10 mouse cellular contexts compared by ENCODE assay signal in the genomic region with DNA sequence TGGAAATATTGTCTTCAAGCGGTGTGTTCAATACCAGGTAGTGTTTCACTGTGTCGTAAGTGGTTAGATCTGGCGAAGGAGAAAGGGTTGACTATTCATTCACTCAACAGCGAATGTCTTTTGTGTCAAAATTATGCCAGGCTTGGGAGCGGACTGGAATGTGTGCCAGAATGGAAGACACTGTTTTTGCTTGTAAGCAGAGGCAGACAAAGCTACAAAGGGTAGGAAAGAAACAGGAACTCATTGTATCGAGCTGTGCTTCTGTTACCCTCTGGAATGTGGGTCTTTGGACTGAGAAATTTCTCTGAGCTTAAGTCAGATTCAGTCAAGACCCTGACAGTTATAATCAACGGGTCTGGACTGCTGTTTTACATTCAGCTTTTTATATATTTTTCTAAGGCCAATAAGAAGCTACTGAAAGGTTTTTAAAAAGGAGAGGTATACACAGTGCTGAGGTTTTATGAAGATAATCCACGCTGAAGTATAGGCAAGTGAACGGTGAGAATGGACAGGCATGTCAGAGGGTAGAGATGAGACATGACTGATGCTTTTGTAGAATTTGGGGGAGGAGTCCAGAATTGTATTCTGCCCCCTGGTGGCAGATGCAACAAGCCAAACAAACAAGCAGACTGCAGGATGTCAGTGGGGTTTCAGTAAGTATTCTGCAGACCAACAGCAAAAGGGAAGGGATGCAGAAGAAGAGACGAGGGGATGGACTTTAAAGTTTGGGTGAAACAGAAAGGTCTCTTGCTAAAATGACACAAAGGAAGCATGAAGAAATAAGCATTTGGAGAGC. TPM values are rescaled to one million over a fixed set of nuclear protein-coding genes. Genes with fewer than 3 reads are reported as not detected.
A peak's percentile ranks its signal among the peaks of the same experiment; 100 is the strongest.
DNase-seq lines count a peak whose midpoint lies in the region; ATAC-seq and TF ChIP-seq lines count a peak whose summit lies in the region.
"Had no signal": no experiment of that assay in that cellular context is flagged by ENCODE, and none has a peak within 500 bp of the region (broad histone marks: within the 10 kb centered on the region; RNA-seq: fewer than 3 reads in every experiment).

No protein-coding gene starts in this region.

- H3K27me3 ChIP-seq in embryonic facial prominence, embryonic 11.5 days (ENCODE audit: control insufficient read depth, insufficient read depth, low read length): no peaks in the 10 kb centered on the region
- no peaks in the 10 kb centered on the region for H3K27me3 ChIP-seq in embryonic facial prominence, embryonic 10.5 days (replicated peaks; ENCODE audit: low read depth, poor library complexity, severe bottlenecking)
- H3K27me3 ChIP-seq in liver, postnatal 0 days (ENCODE audit: insufficient read depth, low read length): no peaks in the 10 kb centered on the region
- no peaks in the 10 kb centered on the region for H3K27me3 ChIP-seq in liver, embryonic 11.5 days (replicated peaks; ENCODE audit: control insufficient read depth, insufficient read depth, low read length)
- no peaks in the 10 kb centered on the region for H3K27me3 ChIP-seq in splenic B cell, adult 2 months (ENCODE audit: control insufficient read depth, insufficient read depth, low read length, poor library complexity, severe bottlenecking)

- WGBS in embryonic facial prominence, embryonic 11.5 days: 76% methylated on average over 10 of the region's 10 CpGs
- WGBS in embryonic facial prominence, embryonic 10.5 days: 77% methylated on average over 10 of the region's 10 CpGs
- WGBS in liver, postnatal 0 days (ENCODE audit: insufficient replicate concordance): 79% methylated on average over 10 of the region's 10 CpGs
- 84% methylated on average over 10 of the region's 10 CpGs for WGBS in liver, embryonic 11.5 days

- no peak overlapping the region for H3K27ac ChIP-seq in embryonic facial prominence, embryonic 11.5 days (replicated peaks; ENCODE audit: low read depth, low read length)
- H3K27ac ChIP-seq in embryonic facial prominence, embryonic 10.5 days (replicated peaks): no peak overlapping the region
- H3K27ac ChIP-seq in liver, postnatal 0 days (ENCODE audit: low read depth): no peak overlapping the region
- no peak overlapping the region for H3K27ac ChIP-seq in liver, embryonic 11.5 days (ENCODE audit: low read depth, low read length)

- H3K4me3 ChIP-seq in embryonic facial prominence, embryonic 11.5 days (ENCODE audit: low read depth, low read length): no peak overlapping the region
- no peak overlapping the region for H3K4me3 ChIP-seq in embryonic facial prominence, embryonic 10.5 days
- no peak overlapping the region for H3K4me3 ChIP-seq in liver, postnatal 0 days (ENCODE audit: low read depth, low read length)
- H3K4me3 ChIP-seq in liver, embryonic 11.5 days (ENCODE audit: low read depth, low read length): no peak overlapping the region

- no peaks in the 10 kb centered on the region; the same call in 1 of the 2 replicates for H3K36me3 ChIP-seq in embryonic facial prominence, embryonic 11.5 days (replicated peaks; ENCODE audit: control insufficient read depth, insufficient read depth, low read depth, low read length)
- H3K36me3 ChIP-seq in embryonic facial prominence, embryonic 10.5 days (replicated peaks): peaks cover 89% of the 10 kb centered on the region
- no peaks in the 10 kb centered on the region for H3K36me3 ChIP-seq in liver, postnatal 0 days (replicated peaks; ENCODE audit: insufficient read depth, low read length)
- no peaks in the 10 kb centered on the region for H3K36me3 ChIP-seq in liver, embryonic 11.5 days (ENCODE audit: control insufficient read depth, insufficient read depth, low read length)
- H3K36me3 ChIP-seq in splenic B cell, adult 2 months (ENCODE audit: control insufficient read depth, insufficient read depth, low read length, poor library complexity, severe bottlenecking): no peaks in the 10 kb centered on the region

- ATAC-seq in embryonic facial prominence, embryonic 11.5 days (replicated peaks; ENCODE audit: insufficient number of reproducible peaks, low FRiP score, low TSS enrichment, low read depth): no peak; the same call in 1 of the 2 replicates
- no peak for ATAC-seq in liver, postnatal 0 days
- ATAC-seq in liver, embryonic 11.5 days (replicated peaks; ENCODE audit: low FRiP score): no peak
- ATAC-seq in frontal cortex, adult (ENCODE audit: low TSS enrichment): no peak

- peak; percentile 19 for DNase-seq in embryonic facial prominence, embryonic 11.5 days (ENCODE audit: low spot score)
- DNase-seq in embryonic facial prominence, embryonic 10.5 days (ENCODE audit: low spot score): no peak
- peak; percentile 24 for DNase-seq in liver, postnatal 0 days
- DNase-seq in liver, embryonic 11.5 days (ENCODE audit: low spot score): no peak
- DNase-seq in R1 (ENCODE audit: low read depth, low spot score): peak; percentile 72
- peak; percentile 56 for DNase-seq in splenic B cell, adult 2 months (ENCODE audit: low read depth, low spot score)
- no peak for DNase-seq in gastrocnemius, adult 8-10 months (ENCODE audit: low spot score in 2 of 2)

- H3K9me3 ChIP-seq in embryonic facial prominence, embryonic 11.5 days (replicated peaks; ENCODE audit: control insufficient read depth, low read length): no peaks in the 10 kb centered on the region
- no peaks in the 10 kb centered on the region for H3K9me3 ChIP-seq in embryonic facial prominence, embryonic 10.5 days
- no peaks in the 10 kb centered on the region for H3K9me3 ChIP-seq in liver, postnatal 0 days (ENCODE audit: low read length)
- H3K9me3 ChIP-seq in liver, embryonic 11.5 days (ENCODE audit: control insufficient read depth, low read length): no peaks in the 10 kb centered on the region

- no peaks in the 10 kb centered on the region for H3K4me1 ChIP-seq in embryonic facial prominence, embryonic 11.5 days (ENCODE audit: control insufficient read depth, insufficient read depth, low read length)
- no peaks in the 10 kb centered on the region for H3K4me1 ChIP-seq in embryonic facial prominence, embryonic 10.5 days
- H3K4me1 ChIP-seq in liver, postnatal 0 days (ENCODE audit: insufficient read depth): 0 out of 2 replicates have a peak, but pooled peaks cover 2% of the 10 kb centered on the region
- H3K4me1 ChIP-seq in liver, embryonic 11.5 days (replicated peaks; ENCODE audit: control insufficient read depth, insufficient read depth, low read length): no peaks in the 10 kb centered on the region

- TF ChIP-seq CTCF in liver, postnatal 0 days (IDR thresholded peaks at IDR 0.05; ENCODE audit: low read depth): peak; percentile 64

- no peak overlapping the region for H3K4me2 ChIP-seq in embryonic facial prominence, embryonic 11.5 days (ENCODE audit: low read depth, low read length)
- no peak overlapping the region for H3K4me2 ChIP-seq in liver, postnatal 0 days (ENCODE audit: low read depth, low read length)
- no peak overlapping the region for H3K4me2 ChIP-seq in liver, embryonic 11.5 days

- H3K9ac ChIP-seq in embryonic facial prominence, embryonic 11.5 days (replicated peaks; ENCODE audit: low read length): no peak overlapping the region
- no peak overlapping the region for H3K9ac ChIP-seq in liver, postnatal 0 days (replicated peaks)
- no peak overlapping the region for H3K9ac ChIP-seq in liver, embryonic 11.5 days (ENCODE audit: low read depth, low read length)

- no peak for TF ChIP-seq EP300 in liver, postnatal 0 days (IDR thresholded peaks at IDR 0.05; ENCODE audit: low read depth)

RNA-seq across cellular contexts. Expression of gene Slc25a27, which starts 17.2 kb away (rescaled TPM):
- polyA plus RNA-seq in embryonic facial prominence, embryonic 11.5 days (2014; fragmentation: Nextera tagmentation; extraction: Ambion mirVana): 16.5 and 21.1 TPM in 2 replicates
- polyA plus RNA-seq in embryonic facial prominence, embryonic 10.5 days (2016; fragmentation: Nextera tagmentation; extraction: Ambion mirVana): 34.5 and 38.1 TPM in 2 replicates
- 1.5 and 1.8 TPM in 2 replicates for polyA plus RNA-seq in liver, postnatal 0 days (2015; fragmentation: Nextera tagmentation; extraction: Ambion mirVana)
- 4.4 and 6.0 TPM in 2 replicates for polyA plus RNA-seq in liver, embryonic 11.5 days (2014; fragmentation: Nextera tagmentation; extraction: Ambion mirVana)
- 1 to 10 TPM; 4.7 to 5.8 (median 5.1) TPM for total RNA-seq in gastrocnemius, adult 8-10 months (2022)

RNA-seq across cellular contexts. Expression of gene Cyp39a1, which starts 17.4 kb away (rescaled TPM):
- 29.0 and 32.9 TPM in 2 replicates for polyA plus RNA-seq in embryonic facial prominence, embryonic 11.5 days (2014; fragmentation: Nextera tagmentation; extraction: Ambion mirVana)
- 33.7 and 34.2 TPM in 2 replicates for polyA plus RNA-seq in embryonic facial prominence, embryonic 10.5 days (2016; fragmentation: Nextera tagmentation; extraction: Ambion mirVana)
- 70.6 and 74.6 TPM in 2 replicates for polyA plus RNA-seq in liver, postnatal 0 days (2015; fragmentation: Nextera tagmentation; extraction: Ambion mirVana)
- 4.1 and 4.2 TPM in 2 replicates for polyA plus RNA-seq in liver, embryonic 11.5 days (2014; fragmentation: Nextera tagmentation; extraction: Ambion mirVana)
- 1 to 10 TPM; 2.7 to 3.5 (median 2.8) TPM for total RNA-seq in gastrocnemius, adult 8-10 months (2022)

RNA-seq across cellular contexts. Expression of gene Tdrd6, which starts 19.7 kb away (rescaled TPM):
- polyA plus RNA-seq in embryonic facial prominence, embryonic 11.5 days (2014; fragmentation: Nextera tagmentation; extraction: Ambion mirVana): not detected in 2 replicates
- polyA plus RNA-seq in embryonic facial prominence, embryonic 10.5 days (2016; fragmentation: Nextera tagmentation; extraction: Ambion mirVana): 0.14 and 0.17 TPM in 2 replicates
- polyA plus RNA-seq in liver, postnatal 0 days (2015; fragmentation: Nextera tagmentation; extraction: Ambion mirVana): not detected in 2 replicates
- polyA plus RNA-seq in liver, embryonic 11.5 days (2014; fragmentation: Nextera tagmentation; extraction: Ambion mirVana): 0.15 TPM in 1 of 2 replicates, not detected in the other
- total RNA-seq in gastrocnemius, adult 8-10 months (2022): not detected
- total RNA-seq: heart, adult 18-20 months had no signal
- polyA plus RNA-seq: lung, embryonic 16.5 days had no signal

Comparison
In these comparisons a context has a peak if more than half of its experiments do, and no peak if none do; other contexts are left out.
1. DNase-seq: peak in embryonic facial prominence, embryonic 11.5 days (single experiment), liver, postnatal 0 days (single experiment), R1 (single experiment) and splenic B cell, adult 2 months (single experiment); none in embryonic facial prominence, embryonic 10.5 days (single experiment), liver, embryonic 11.5 days (single experiment) and gastrocnemius, adult 8-10 months (0 of 2).